ENCODE assay signal across 19 mouse cellular contexts in the genomic region with DNA sequence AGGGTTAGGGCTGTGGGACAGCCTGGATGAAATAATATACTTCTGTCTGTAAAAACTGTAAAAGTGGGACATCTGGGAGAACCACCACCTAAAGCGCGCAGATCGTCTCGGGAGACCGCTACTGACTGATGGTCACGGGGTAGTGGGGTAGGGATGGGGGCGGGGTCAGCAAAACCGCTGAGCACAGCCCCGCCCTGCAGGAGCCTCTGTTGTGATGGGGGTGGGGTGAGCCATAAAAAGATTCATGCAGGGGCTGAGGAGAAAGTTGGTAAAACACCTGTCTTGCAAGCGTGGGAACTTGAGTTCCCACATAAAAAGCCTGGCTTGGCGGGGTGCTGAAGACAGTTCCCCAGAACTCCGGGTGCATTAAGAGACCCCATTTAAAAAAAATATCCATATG. TPM values are rescaled to one million over a fixed set of nuclear protein-coding genes. Genes with fewer than 3 reads are reported as not detected.
DNase-seq lines count a peak whose midpoint lies in the region; ATAC-seq and TF ChIP-seq lines count a peak whose summit lies in the region.
"Had no signal": no experiment of that assay in that cellular context is flagged by ENCODE, and none has a peak within 500 bp of the region (broad histone marks: within the 10 kb centered on the region; RNA-seq: fewer than 3 reads in every experiment).

No protein-coding gene starts in this region.

- no peaks in the 10 kb centered on the region for H3K9me3 ChIP-seq in heart, embryonic 13.5 days
- H3K9me3 ChIP-seq in liver, embryonic 12.5 days (replicated peaks), result peaks cover 6% of the 10 kb centered on the region
- H3K9me3 ChIP-seq: hindbrain, embryonic 15.5 days; midbrain, embryonic 15.5 days had no signal

- no peak for TF ChIP-seq POLR2A in kidney, adult 2 months (IDR thresholded peaks at IDR 0.05; ENCODE audit: low read depth, low read length)

- ATAC-seq in heart, embryonic 13.5 days (ENCODE audit: extremely low read depth, insufficient number of reproducible peaks, low FRiP score, low TSS enrichment), result no peak
- no peak for ATAC-seq in liver, embryonic 12.5 days
- ATAC-seq: forebrain, postnatal 0 days; midbrain, embryonic 15.5 days had no signal

- peak overlapping the region; percentile 6; the same call in 1 of the 2 replicates for H3K4me3 ChIP-seq in heart, embryonic 13.5 days
- H3K4me3 ChIP-seq in kidney, adult 2 months (ENCODE audit: insufficient read depth, low read depth, low read length), result no peak overlapping the region
- no peak overlapping the region for H3K4me3 ChIP-seq in liver, embryonic 12.5 days
- H3K4me3 ChIP-seq: hindbrain, embryonic 15.5 days; left cerebral cortex, adult 2 months; midbrain, embryonic 15.5 days had no signal

- H3K27ac ChIP-seq in heart, embryonic 13.5 days (replicated peaks), result no peak overlapping the region
- H3K27ac ChIP-seq in kidney, adult 2 months (ENCODE audit: insufficient read depth, low read depth, low read length), result no peak overlapping the region
- H3K27ac ChIP-seq in liver, embryonic 12.5 days, result no peak overlapping the region
- H3K27ac ChIP-seq: hindbrain, embryonic 15.5 days; left cerebral cortex, adult 2 months; midbrain, embryonic 15.5 days had no signal

- no peak for TF ChIP-seq CTCF in kidney, adult 2 months (conservative IDR thresholded peaks at IDR 0.05; ENCODE audit: insufficient read depth, insufficient read length, low read depth, low read length)

- no peak for DNase-seq in heart, adult 11 months
- peak; percentile 9 for DNase-seq in kidney, postnatal 10 days
- DNase-seq in kidney, adult 2 months, result no peak
- peak; percentile 59 to 80 for DNase-seq in thymus, postnatal 36 days
- DNase-seq in testis, postnatal 10 days (ENCODE audit: low spot score), result no peak
- no peak for DNase-seq in right cerebral cortex, adult 2 months (ENCODE audit: low spot score in 2 of 2)
- DNase-seq: adrenal gland, adult 2 months; B cell, adult 2 months; cerebellum, adult 11 months; cerebellum, postnatal 25 days; forebrain, postnatal 0 days; gastrocnemius, postnatal 25 days; kidney, adult 8-10 months had no signal

- H3K4me1 ChIP-seq in heart, embryonic 13.5 days, result peaks cover 10% of the 10 kb centered on the region; the same call in 1 of the 2 replicates
- H3K4me1 ChIP-seq in kidney, adult 2 months (ENCODE audit: control insufficient read depth, insufficient read depth, low read length), result no peaks in the 10 kb centered on the region
- H3K4me1 ChIP-seq in liver, embryonic 12.5 days, result peaks cover 6% of the 10 kb centered on the region; the same call in 1 of the 2 replicates
- H3K4me1 ChIP-seq: midbrain, embryonic 15.5 days had no signal

- no peaks in the 10 kb centered on the region for H3K36me3 ChIP-seq in heart, embryonic 13.5 days
- H3K36me3 ChIP-seq in kidney, adult 2 months (ENCODE audit: control insufficient read depth, insufficient read depth, low read length), result no peaks in the 10 kb centered on the region
- H3K36me3 ChIP-seq in liver, embryonic 12.5 days, result no peaks in the 10 kb centered on the region
- H3K36me3 ChIP-seq: hindbrain, embryonic 15.5 days; midbrain, embryonic 15.5 days had no signal

- WGBS in heart, embryonic 13.5 days, result 55% methylated on average over 12 of the region's 12 CpGs
- WGBS in kidney, adult 2 months, result 54% methylated on average over 12 of the region's 12 CpGs
- 46% methylated on average over 12 of the region's 12 CpGs for WGBS in liver, embryonic 12.5 days (ENCODE audit: insufficient replicate concordance)

- H3K9ac ChIP-seq in heart, embryonic 13.5 days, result 0 out of 2 replicates have a peak overlapping the region, but pooled peaks have one; percentile 19
- no peak overlapping the region for H3K9ac ChIP-seq in liver, embryonic 12.5 days
- H3K9ac ChIP-seq: forebrain, postnatal 0 days; hindbrain, embryonic 15.5 days; midbrain, embryonic 15.5 days had no signal

- H3K27me3 ChIP-seq in heart, embryonic 13.5 days (replicated peaks), result no peaks in the 10 kb centered on the region
- H3K27me3 ChIP-seq in kidney, adult 2 months (replicated peaks; ENCODE audit: control insufficient read depth, insufficient read depth, low read length), result no peaks in the 10 kb centered on the region
- H3K27me3 ChIP-seq in liver, embryonic 12.5 days (replicated peaks), result no peaks in the 10 kb centered on the region
- H3K27me3 ChIP-seq: hindbrain, embryonic 15.5 days; midbrain, embryonic 15.5 days had no signal

- H3K4me2 ChIP-seq in heart, embryonic 13.5 days, result peak overlapping the region; percentile 50
- peak overlapping the region; percentile 25 for H3K4me2 ChIP-seq in liver, embryonic 12.5 days
- H3K4me2 ChIP-seq: hindbrain, embryonic 15.5 days; midbrain, embryonic 15.5 days had no signal

RNA-seq across cellular contexts. Expression of a gene that starts 26.2 kb away (rescaled TPM):
- polyA plus RNA-seq in heart, embryonic 13.5 days (2015; fragmentation: Nextera tagmentation; extraction: Ambion mirVana), result 8.4 and 9.9 TPM in 2 replicates
- polyA plus RNA-seq in kidney, adult 2 months (2012; rRNA removed), result 0.50 TPM in 1 of 2 replicates, not detected in the other
- polyA plus RNA-seq in liver, embryonic 12.5 days (2016; fragmentation: Nextera tagmentation; extraction: Ambion mirVana), result 23.5 and 27.4 TPM in 2 replicates

RNA-seq across cellular contexts. Expression of a gene that starts 53.3 kb away (rescaled TPM):
- polyA plus RNA-seq in heart, embryonic 13.5 days (2015; fragmentation: Nextera tagmentation; extraction: Ambion mirVana), result 1.3 and 1.8 TPM in 2 replicates
- 0.25 and 0.30 TPM in 2 replicates for polyA plus RNA-seq in kidney, adult 2 months (2012; rRNA removed)
- polyA plus RNA-seq in liver, embryonic 12.5 days (2016; fragmentation: Nextera tagmentation; extraction: Ambion mirVana), result 0.07 TPM in 2 replicates
- polyA plus RNA-seq: liver, adult 2 months had no signal

Comparison
In these comparisons a context has a peak if more than half of its experiments do, and no peak if none do; other contexts are left out.
1. DNase-seq: peak in kidney, postnatal 10 days (single experiment) and thymus, postnatal 36 days (2 of 2); none in heart, adult 11 months (single experiment), kidney, adult 2 months (single experiment), testis, postnatal 10 days (single experiment) and right cerebral cortex, adult 2 months (0 of 2).